Mouse (Mus musculus) G1E (cell line): ENCODE results near the gene Bud23.

Experiments used
- CTCF ChIP-seq: IDR thresholded peaks from 2 replicates; pipeline ENCODE4 v1.5.1; 2012; ENCODE audit warnings: low read depth, low read length, inconsistent platforms, mixed read lengths
- TAL1 ChIP-seq: conservative IDR thresholded peaks from 2 replicates; pipeline ENCODE4 v1.6.1; 2012; ENCODE audit warnings: low read depth, low read length, inconsistent platforms, mixed read lengths

GRCm38 (mm10) chr5:135025899-135026298 is 38.9 kb downstream of the Bud23 start:
- no peak for TF ChIP-seq CTCF
- TF ChIP-seq TAL1 = no peak
